Mouse (Mus musculus) kidney, adult 9 months (tissue): ENCODE data around the gene Glud1.
"Not testable (repeated sequence)": the region's sequence is repeated elsewhere in the genome, so short reads cannot be mapped to it uniquely, and the experiment has no call there.

Source experiments
- DNase-seq: peaks from one replicate; pipeline ENCODE4 v3.0.0; 2022

The Glud1 gene

DNA sequence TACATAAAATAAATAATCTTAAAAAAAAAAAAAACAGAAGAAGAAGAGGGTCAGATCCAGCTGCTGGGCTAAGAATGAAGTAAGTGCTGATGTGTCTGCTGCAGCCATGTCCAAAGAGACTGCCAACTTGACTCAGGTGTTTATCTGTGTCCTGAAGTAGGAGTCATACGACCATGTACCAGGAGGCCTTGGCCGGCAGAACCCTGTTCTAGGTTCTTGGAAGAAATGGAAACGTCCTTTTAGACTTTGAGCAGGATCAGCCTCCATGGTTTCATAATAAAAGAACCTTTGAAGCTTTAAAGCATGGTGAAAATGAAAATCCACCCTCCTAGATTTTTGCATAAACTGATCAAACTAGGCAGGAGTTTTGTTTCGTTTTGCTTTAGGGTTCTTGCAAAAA is 43.9 kb downstream of the Glud1 start:
- peak; percentile 84 for DNase-seq

DNA sequence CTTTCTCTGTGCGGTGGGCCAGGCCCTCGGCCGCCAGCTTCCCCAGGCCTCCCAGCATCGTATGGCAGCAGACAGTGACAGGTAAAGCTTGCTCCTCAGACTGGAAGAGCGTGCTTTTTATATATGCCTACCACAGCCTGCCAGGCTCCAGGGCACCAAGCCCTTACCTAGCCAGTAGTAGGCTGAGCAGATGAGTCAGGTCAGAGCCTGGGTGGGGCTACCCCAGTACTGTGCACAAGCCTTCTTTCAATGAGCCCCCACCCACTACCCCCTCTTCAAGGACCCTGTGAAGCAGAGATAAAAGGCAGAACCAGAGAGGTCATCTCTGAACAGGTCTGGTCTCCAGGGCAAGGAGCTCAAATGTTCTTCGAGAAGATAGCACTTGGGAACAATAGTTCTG is 44.8 kb downstream of the Glud1 start, which contains the start of gene Fam25c:
Gene Fam25c (minus strand): TSS at position 133 of the 400 bp plus-strand sequence.
- DNase-seq = no peak

DNA sequence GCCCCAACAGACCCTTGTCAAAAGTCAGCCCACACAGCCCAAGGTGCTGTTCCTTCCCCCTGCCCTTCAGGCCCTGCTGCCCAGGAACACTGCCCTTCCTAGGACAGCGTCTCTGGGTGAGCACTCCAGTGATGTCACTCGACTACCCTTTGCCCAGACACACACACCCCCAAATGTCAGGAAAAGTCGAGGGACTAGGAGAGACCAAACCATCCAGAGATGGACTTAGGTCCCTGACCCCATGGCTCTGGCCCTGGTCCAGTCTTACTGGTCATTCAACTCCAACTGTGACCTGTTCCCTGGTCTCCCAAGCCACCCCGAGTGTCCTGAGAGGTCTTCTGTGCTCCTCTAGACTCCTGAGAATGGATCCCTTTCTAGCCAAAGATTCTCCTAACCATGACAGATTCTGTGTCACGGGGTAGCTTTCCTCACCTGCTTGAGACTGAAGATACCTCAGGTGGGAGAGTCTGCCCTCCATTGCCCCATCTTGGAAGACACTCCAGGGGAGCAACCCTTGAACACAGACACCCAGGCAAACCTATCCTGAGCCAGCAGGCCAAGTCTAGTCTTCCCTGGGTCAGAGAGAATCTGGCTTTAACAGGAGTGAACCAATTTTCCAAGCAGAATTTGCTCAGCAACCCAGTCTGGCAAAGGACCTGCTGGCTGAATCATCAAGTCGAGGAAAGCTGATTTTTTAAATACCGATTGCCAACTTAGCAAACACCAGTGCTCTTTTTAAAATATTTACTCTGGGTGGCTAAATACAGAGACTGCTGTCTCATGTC is 47.3 kb downstream of the Glud1 start:
- peak; percentile 95 for DNase-seq

DNA sequence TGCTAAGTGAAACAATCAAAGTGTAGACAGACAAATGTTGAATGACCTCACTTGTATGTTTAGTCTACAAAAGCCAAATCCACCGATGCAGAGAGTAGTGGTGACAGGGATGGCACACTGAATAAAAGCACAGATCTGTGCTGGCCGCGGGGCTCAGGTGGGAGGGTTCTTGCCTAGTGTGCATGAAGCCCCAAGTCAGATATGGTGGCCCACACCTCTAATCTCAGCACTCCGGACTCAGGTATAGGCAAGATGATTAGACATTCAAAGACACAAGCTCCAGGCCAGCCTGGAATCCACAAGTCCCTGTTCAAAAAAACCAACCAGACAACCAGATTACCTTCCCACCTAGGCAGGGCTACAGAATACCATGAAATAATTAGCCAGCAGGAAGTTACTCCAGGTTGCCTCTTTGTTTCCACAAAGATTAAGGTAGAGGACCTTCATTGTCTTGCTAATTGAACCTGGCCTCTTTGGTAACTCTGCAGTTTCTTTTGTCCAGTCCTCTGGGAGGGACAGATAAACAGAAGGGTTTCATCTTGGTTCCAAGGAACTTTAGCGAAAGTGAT is 49.2 kb downstream of the Glud1 start:
- no peak for DNase-seq

DNA sequence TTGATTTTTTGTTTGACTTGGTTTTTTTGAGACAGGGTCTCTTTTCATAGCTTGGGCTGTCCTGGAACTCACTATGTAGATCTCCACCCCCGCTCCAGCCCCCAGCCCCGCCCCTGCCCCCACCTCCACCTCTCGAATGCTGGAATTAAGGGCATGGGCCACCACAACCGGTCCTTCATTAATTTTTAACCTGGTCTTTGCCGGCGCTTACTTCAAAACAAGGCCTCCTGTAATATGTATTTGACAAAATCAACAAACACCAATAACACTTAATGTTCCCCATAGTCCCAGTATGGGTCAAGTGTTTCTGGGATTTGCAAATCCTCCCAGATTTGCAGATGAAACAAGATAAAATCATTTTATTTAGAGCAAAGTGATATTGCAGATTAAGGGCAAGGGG is 49.7 kb downstream of the Glud1 start:
- DNase-seq = peak; percentile 75

DNA sequence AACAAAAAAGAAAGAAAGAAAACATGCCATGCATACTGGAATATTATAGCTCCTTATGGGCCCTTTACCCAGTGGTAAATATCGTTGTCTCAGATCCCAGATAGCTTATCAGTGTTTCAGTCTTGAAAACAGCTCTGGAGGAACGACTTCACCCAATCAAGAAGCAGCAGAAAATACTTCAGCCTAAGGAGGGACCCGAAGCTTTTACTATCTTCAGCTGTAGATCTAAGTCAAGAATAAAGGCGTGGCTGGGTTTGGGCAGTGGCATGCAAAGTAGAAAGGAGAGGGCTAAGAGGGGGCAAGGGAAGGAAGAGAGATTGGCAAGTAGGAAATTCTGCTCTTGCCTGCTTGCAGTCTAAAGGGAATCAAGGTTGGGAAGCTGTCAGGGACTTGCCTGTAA is 51.6 kb downstream of the Glud1 start:
- no peak for DNase-seq

DNA sequence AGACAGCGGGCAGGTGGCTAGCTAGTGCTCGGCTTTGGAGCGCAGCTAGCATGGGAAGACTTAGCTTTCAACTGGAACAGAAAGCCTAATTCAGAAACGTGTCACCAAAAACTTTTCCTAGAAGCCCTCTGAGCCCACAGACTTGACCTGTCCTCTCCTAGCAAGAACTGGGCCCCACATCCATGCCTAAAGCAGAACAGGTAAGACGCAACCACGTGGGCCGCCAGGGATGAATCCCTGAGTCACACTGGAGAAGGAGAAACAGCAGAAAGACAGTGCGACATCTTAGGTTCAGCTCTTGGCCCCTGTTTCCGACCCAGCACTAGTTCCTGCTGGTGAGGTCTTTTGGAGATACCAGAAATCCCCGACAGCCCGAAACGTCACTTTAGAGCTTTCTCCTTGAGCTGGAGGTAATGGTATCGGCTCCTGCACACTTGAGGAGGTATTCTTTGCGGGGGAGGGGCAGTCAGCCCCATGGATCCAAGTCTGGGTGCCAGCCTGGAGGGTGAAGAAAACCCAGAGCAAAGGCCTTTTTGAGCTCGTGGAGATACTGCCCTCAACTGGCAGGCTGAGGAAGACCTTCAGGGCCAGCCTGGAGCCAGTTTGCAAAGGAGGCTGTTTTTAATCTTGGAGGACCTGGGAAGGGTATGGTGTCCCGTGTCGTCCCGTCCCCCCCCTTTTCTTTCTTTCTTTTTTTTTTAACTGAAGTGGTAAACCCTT is 52.4 kb downstream of the Glud1 start:
- peak; percentile 89 for DNase-seq

DNA sequence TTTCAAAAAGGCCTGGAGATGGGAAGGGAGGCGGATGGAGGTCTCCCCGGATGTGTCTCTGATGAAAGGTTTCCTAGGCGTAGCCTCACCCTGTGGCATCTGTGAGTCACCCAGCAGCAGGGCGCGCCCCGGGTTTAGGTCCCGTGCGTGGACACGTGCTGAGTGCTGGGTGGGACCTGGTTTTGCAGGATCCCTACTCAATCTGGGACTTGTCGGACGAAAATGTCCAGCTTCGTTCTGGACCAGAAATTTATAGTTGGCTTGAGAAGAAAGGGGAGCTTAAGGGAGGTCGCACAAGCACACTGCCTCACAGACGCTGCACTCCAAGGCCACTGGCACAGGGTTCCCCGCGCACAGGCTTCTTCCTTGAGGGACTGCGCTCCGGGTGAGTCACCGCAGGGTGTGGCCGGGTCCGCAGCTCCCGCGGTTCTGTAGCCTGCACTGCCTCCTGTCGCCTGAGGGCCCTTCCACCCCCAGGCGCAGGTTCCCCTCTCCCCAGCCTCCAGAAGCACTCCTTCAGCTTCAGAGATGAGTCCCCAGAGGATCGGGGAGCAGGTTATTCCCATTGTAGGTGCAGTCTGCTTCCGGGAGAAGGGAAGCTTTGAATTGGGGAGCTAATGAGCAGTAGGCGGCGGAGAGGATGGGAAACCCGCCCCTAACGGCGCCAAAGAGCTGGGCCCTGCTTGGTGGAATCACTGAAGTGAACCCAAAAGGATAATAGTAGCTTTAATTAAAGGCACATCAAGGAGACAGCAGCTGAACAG is 53.1 kb downstream of the Glud1 start:
- DNase-seq = peak; percentile 62

DNA sequence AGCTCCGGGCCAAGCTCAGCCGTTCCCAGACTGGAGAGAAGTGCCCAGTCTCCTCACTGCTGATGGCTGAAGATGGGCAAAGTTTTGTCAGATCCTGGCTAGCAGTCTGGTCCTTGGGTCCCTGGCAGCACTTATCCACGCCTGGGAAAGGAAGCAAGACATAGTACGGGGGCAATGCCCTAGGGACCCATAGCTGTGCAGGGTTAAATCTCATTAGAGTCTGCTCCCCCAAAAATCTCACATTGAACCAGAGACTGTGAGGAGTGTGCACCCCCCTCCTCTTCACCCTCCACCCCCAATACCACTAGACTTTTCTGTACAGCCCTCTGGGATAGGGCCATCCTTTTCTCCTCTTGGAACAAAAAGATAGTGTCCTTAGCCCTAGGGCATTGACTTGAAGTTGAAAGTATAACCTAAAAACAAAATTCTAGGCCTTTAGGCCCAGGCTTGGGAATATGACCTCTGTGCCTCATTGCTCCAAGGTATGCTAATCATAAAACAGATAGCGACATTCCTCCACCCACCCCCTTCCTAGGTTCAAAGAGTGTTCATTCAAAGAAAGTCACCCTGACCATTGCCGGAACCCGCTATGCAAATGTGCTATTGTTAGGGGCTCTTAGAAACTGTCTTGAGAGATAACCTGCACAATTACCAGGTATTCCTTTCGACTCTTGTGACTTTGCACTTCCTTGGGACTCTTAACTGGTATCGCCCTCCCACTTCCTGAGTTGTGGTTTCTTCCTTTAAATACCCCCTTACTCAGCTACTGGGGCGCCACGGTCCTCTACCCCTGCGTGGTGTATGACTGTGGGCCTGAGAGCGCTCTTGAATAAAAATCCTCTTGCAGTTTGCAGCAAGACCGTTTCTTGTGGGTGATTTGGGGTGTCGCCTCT is 54.0 kb downstream of the Glud1 start:
- not testable (repeated sequence) for DNase-seq

DNA sequence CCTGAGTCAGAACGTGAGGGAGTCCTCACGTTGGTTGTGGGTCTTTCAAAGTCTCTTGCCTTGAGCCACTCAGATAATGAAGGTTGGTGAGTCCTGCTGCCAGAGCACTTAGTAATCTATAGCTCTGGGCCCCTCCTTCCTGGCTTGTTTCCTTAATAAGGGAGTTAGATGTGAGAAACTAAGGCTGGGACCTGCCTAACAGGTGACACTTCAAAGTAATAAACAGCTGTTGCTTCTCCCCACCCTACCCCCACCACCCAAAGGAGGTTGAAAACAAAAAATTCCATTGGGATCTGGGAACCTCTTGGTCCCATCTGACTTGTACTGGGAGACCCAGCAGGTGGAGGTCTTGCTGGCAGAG is 54.6 kb downstream of the Glud1 start:
- DNase-seq = no peak

DNA sequence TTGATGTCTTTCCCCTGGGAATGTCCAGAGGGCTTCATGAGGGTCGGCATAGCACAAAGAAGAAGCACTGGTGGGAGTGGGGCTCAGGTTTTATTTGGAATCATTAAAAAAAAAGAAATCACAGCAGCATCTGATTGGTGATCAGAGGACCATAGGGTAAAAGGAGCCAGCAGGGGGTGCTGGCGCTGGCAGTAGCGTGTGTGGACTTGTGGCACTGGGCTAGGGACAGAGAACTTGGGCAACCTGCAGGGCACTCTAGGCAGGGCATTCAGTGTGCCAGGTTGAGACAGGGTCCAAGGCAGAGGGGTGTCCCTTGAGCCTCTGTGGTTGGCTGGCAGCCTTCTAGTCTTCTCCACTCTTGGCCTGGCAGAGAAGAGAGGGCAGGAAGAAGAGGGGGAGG is 59.7 kb downstream of the Glud1 start:
- no peak for DNase-seq

DNA sequence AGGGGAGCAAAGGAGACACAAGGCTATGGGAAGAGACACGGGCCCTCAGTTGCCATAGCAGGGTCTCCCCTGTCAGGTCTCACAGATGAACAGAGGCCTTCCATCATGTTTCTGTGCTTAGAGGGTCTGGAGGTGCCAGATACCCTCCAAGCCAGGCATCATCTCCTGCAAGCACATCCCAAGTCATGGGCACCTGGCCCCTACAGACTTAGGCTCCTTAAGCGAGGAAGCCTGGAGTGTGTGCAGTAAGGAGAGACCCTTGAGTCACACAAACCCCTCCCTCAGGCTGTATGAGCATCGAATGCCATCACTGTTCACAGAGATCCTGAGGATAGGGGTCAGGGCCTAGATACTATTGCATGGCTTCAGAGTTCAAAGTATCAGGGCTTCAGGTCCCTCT is 60.4 kb downstream of the Glud1 start:
- no peak for DNase-seq

DNA sequence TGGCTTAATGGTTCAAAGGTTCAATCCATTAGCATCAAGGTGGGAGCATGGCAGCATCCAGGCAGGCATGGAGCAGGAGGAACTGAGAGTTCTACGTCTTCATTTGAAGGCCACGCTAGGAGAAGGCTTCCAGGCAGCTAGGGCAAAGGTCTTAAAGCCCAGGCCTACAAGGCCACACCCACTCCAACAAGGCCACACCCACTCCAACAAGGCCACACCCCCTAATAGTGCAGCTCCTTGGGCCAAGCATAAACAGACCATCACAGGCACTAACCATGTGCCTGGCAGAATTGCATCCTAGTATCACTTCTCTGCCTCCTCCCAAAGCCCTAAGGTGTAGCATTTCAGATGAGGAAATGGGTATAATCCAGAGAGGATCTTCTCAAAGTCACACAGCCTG is 61.2 kb downstream of the Glud1 start:
- DNase-seq = no peak

DNA sequence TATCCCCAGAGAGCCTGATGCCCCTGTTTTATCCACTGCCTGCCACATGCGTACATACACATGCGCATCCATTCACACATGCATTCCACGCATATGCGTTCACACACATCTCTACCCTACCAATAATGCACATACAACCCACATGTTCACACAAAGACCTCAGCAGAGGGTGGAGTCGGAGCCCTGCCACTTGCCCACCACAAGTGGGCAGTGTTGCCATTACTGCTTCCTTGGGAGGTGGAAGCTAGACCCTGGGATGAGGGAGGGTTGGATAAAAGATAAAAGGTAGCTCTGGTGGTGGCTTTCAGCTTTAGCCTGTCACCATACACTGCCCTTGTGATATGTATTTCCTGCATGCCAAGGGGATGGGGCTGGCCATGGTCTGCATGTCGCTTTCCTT is 62.1 kb downstream of the Glud1 start:
- DNase-seq = peak; percentile 56

DNA sequence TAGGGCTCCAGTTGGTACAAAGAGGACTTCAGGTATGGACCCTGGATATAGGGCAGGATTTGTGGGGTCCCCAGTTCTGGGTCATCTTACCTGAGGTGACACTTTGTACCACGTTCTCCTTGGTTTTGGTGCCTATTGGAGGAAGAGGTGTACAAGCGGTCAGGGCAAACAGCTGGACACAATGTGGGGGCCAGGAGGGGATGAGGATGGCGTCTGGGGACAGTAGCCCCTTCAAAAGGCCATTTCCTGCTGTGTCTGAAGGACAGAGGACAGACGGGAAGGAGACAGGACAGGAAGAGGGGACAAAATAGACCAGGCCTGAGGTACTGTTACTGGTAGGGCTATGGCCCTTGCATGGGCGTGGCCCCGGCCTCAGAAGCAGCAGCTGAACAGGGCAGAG is 63.1 kb downstream of the Glud1 start:
- DNase-seq = no peak

DNA sequence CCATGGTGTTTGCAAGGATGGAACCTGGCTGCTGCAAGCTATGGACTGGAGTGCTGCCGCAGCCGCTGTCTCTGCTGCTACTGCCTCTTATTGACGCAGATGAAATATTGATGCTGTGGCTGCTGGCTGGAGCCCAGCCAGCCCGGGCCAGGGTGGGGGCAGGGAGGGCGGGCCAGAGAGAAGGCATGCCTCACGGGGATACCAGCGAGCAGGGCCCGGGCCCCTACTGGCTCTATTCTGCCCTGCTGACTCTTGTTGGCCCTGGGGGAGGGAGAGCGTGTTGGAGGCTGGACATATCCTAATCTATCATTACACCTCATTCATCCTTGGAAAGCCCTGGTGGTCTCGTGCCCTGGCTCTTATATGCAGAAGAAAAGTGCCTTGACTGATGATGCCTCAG is 64.0 kb downstream of the Glud1 start, which contains the start of gene Sncg:
Gene Sncg (minus strand): TSS at position 213 of the 400 bp plus-strand sequence.
- DNase-seq = no peak

DNA sequence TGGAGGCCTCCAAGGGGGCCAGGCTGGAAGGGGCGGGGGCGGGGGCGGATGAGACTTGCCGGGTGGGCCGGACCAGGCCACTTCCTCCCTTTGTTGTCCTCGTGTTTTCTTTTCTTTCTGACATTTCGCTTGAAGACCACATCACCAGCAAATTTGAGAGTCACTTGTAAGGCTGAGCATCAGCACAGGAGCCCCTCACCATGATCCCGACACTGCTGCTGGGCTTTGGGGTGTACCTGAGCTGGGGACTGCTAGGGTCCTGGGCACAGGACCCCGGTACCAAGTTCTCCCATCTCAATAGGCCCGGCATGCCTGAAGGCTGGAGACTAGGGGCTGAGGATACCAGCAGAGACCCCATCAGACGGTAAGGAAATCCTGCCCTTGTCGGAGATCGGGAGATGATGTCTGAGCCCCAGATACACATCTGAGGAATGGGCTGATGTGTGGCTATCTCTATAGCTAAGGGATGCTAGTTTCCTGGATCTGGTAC is 64.9 kb downstream of the Glud1 start, which contains the start of gene Mmrn2:
Gene Mmrn2 (plus strand): TSS at position 51 of the 490 bp plus-strand sequence.
- no peak for DNase-seq

DNA sequence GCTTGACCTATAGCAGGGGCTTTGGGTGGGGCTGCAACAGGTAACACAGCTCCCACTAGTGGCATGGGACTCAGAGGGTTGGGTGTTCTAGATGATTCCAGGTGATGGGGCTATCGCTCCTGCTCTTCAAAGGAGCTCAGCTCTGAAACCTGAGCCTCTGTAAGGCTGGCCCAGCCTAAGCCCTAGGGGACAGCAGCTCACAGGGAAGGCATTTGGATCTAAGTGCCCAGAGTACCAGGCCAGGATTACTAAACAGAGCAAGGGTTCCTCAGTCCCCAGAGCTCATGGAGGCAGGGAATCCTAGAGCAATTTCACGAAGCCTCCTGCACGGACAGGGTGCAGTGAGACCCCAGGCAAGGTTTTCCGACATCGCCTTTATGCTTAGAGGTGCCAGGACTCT is 65.4 kb downstream of the Glud1 start:
- no peak for DNase-seq

DNA sequence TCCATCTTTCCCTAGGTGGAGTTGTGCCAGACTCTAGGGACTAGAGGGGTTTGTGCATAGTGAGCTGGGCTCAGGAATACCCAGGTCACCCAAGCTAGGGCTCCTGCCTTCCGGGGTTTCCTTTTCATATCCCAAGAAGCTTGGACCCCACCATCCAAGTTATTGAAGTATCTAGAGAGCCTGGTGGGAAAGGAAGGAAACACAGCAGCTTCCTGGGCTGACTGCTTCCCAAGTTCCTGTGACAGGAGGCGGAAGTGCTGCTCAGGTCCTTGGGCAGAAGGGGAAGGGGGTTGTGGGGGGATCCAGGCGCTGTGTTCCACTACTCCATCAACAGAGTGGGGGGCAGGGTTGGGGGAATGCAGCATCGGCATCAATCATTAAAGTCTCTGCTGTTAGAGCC is 66.6 kb downstream of the Glud1 start:
- DNase-seq = no peak

DNA sequence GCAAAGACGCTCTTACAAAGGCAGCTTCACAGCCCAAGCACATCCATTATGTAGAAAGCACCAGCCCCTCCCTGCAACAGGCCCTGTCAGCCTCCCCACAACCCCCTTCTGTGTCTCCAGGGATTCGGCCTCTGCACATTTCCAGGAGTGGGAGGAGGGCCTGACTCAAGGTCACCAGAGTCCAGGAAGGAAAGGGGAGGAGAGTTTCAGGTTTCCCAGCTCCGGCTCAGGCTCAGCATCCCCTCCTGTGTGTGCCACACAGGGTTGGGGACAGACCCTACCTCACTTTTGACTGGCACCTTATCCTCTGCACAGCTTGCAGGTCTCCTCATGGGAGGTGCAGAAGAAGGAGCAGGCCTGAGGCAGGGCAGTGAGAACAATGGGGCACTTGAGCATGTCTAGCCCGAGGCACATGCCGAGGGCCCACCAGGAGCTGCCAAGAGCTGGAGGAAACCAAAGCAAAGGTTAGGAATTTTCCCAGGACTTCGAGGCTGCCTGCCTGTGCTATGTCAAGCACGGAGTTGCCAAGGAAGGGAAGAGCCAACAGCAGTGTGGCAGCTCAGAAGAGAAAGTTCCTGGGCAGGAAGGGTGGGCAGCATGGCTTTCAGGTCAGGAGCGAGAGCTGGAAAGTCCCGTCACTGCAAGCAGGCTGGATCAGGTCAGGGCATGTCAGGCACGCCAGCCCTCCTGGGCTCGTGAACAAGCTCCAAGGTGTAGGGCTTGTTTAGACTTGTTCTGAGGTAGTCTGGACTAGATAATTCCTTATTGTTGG is 68.2 kb downstream of the Glud1 start:
- DNase-seq = peak; percentile 67
